Mouse (Mus musculus): Measurements from ENCODE around the gene Rimbp2.

- no peak for TF ChIP-seq CTCF (IDR thresholded peaks at IDR 0.05; ENCODE audit: extremely low read depth, insufficient read depth, low read length)
- TF ChIP-seq POLR2A (IDR thresholded peaks at IDR 0.05; ENCODE audit: extremely low read depth, insufficient read depth, low read length) = no peak
Observed at GRCm38 (mm10) chr5:128841541-128841940, 111.7 kb downstream of the Rimbp2 start.
